Mouse (Mus musculus) embryonic fibroblast, embryonic 13.5 days (primary cell): ENCODE data around the gene Wbp11.

ENCODE experiments used
- CTCF ChIP-seq: IDR thresholded peaks from 2 replicates; pipeline ENCODE4 v1.5.1; 2011; ENCODE audit warnings: mild to moderate bottlenecking, control low read depth, low read length, moderate library complexity, borderline replicate concordance; ENCODE audit not compliant: insufficient read depth
- POLR2A ChIP-seq: IDR thresholded peaks from 2 replicates; pipeline ENCODE4 v1.6.1; 2011; ENCODE audit warnings: low read depth, mild to moderate bottlenecking, control low read depth, low read length, moderate library complexity

DNA sequence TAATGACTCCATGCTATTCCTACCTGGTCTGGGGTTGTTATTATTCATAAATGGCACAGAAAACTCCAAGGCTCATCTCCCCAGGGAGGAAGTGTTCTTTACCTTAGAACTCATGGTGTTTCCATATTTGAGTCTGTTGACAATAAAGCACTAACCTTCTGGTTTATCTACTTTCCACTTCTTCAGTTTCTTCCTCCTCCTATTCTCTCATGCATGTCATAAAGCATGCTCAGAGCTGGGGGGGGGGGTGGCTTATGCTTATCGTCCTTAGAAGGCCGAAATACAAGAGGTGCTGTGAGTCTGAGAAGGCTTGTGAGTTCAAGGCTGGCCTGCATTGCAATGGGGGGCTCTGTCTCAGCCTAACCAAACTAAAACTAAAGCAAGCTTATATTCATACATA lies 27.1 kb upstream of the Wbp11 start:
- TF ChIP-seq POLR2A (no peak), CTCF (no peak)
